Mouse (Mus musculus) MN1 (cell line): Measurements from ENCODE around the gene Prokr2.
"Not testable (repeated sequence)": the region's sequence is repeated elsewhere in the genome, so short reads cannot be mapped to it uniquely, and the experiment has no call there.

Experiments used
- DNase-seq: peaks from one replicate; pipeline ENCODE4 v3.0.0-alpha.2; 2016; ENCODE audit warnings: low spot score

The Prokr2 gene

DNA sequence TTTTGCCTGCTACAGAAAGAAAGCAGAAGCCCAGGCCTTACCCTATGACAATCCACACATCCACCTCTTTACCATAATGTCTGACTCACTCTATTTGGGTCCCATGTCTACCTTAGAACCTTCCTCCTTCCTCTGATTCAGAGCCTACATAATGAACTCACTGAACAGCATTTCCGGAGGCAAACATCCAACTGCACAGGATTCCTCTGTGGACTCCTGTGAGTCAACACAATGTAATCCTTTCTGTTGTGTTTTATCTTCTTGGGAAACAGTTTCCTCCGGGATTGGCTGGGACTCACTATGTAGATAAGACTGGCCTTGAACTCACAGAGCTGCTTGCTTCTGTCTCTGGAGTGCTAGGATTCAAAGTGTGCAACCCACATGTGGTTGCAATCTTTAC, 44.9 kb downstream of the Prokr2 start:
- no peak for DNase-seq

DNA sequence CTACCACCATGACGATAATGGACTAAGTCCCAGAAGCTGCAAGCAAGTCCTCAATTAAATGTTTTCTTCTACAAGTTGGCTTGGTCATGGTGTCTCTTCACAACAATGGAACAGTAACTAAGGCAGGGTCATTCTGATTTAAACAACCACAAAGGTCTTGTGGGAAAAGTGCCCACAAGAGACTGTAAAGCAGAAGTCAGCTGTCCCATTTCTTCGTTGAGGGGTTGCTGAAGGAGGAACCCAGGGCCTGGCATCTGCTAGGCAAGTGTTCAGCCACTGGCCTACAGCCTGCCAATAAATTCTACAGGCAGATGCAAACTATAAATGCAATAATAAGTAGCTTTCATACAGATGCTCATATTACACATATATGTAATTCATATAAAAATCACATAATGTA, 48.0 kb downstream of the Prokr2 start:
- DNase-seq = no peak

DNA sequence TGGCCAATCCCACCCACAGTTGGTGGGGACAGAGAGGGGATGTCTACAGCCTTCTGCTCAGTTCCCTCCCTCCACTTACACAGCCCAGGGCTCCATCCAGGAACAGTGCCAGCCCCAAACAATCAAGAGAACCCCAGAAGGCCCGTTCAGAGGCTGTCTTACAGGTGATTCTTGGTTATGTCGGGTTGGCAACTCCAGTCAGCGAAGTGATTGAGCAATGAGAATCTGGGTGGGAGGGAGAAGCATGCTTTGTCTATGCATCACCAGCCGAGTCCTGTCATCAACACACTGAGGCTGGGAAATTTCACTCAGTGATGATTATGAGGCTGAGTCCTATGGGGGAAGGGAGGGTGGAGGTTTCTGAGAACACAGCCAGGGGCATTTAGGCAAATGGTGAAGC, 61.7 kb downstream of the Prokr2 start:
- no peak for DNase-seq

DNA sequence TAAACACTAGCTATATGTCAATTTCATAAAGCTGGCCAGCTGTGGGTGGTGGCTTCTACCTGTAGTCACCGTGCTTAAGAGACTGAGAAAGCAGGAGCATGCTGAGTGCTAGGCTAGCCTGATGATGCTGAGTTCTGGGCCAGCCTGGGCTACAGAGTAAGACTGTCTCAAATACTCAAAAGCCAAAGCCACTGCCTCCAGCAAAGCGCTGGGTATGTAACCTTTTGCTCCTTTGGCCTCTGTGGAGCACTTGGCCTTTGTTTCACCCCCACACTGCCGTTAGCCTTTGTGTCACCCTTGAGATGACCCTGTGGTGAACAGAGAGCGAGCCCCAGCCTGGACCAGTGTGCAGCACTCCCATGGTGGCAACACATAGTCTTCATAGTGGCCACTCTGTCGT, 64.7 kb downstream of the Prokr2 start:
- no peak for DNase-seq

DNA sequence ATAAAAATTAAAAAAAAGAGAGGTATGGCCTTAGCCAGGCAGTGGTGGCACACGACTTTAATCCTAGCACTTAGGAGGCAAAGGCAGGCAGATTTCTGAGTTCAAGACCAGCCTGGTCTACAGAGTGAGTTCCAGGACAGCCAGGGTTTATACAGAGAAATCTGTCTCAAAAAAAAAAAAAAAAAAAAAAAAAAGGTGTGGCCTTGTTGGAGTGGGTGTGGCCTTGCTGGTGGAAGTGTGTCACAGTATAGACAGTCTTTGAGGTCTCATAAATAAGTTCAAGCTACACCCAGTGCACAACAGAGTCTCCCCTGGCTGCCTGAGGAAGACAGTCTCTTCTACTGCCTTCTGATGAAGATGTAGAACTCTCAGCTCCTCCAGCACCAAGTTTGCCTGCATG, 68.1 kb downstream of the Prokr2 start:
- DNase-seq = no peak

DNA sequence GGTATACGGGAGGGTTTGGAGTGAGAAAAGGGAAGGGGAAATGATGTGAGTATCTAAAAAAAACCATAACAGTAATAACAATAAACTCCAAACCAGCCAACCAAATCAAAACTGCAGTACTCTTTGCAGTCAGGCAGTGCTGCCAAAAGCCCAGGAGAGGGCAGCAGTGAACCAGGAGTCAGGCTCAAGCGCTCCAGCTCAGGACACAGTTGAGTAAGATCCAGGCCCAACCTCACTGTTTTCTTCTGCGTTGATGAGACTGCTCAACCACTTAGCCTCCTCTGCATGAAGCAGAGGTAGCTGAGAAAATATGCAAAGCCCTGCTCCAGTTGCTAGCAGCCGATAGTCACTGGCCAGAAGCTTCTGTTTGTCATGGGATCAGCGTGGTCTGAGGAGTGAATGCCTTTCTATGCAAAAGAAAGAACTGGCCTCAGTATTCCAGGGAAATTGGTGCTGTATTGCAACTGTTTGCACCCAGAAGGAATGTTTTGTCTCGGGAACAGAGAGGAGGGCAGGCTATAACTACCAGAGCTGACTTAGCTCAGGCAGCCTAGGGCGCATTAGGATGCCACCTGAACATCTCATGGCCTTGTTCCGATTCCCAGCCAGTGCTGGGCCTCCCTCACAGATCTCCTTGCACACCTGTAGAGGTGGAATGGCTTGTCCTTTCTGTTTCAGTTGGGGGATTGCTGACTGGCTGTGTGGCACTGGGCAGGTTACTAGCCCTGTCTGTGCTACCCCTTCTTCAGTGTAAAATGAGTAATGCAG, 69.0 kb downstream of the Prokr2 start:
- DNase-seq = peak; percentile 77

DNA sequence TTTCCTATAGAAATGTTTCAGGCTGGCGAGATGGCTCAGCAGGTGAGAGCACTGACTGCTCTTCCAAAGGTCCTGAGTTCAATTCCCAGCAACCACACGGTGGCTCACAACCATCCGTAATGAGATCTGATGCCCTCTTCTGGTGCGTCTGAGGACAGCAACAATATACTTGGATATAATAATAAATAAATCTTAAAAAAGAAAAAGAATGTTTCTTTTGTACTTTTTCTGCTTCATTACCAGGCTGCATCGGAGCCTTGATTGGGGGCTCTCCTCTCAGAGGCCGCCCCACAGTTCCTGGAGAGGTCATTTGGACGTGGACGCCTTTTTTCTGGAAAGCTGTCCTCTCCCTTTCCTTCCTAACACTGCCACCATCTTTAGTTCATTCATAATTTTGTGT, 71.2 kb downstream of the Prokr2 start:
- DNase-seq = not testable (repeated sequence)

DNA sequence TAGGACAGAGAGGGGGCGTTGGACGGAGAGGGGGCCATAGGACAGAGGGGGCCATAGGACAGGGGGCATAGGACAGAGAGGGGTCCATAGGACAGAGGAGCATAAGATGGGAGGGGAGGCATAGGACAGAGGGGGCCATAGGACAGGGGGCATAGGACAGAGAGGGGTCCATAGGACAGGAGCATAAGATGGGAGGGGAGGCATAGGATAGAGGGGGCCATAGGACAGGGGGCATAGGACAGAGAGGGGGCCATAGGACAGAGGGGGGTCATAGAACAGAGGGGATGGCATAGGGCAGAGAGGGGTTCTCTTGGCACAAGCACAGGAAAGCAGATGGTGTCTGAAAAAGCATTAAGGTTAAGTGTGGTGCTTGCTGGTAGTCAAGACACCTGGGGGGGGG, 71.7 kb downstream of the Prokr2 start:
- no peak for DNase-seq

DNA sequence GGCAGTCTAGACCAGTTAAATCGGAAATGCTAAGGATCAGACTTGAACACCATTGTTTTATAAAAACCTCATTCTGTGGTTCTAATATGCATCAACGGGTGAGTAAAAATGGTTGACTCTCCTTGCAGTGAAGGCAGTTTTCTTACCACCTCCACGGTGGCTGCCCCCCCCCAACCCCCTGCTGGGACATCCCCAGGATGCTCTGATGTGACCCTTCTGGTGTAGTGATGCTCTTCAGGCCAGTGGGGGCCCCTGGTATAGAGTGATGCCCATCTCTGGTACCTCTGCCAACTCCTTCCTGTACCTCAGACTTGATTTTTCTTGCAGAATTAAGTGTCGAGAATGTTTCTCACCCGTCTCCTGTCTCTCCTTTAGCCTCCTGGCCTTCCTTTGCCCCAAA, 72.6 kb downstream of the Prokr2 start:
- no peak for DNase-seq

DNA sequence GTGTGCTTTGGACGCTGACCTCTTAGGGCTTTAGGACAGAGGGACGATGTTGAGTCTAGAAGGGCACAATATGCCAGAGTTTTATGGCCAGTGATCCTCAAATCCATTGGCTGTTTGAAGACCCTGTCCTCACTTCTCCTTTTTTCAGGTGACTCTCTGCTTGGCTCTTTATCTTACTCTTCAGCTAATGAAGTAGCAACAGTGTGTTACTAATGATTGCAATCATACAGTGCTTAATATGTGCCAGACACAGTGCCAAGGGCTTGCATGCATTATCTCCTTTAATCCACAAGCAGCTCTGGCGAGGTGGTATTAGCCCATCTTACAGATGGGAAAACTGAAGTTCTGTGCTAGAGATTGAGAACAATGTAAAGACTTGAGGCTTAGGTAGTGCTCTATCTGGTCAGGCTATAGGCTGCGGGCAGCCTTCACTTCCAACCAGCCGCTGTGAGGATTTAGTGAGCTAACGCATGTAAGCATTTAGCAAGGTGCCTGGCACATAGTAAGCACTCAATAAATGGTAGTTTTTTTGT, 75.8 kb downstream of the Prokr2 start:
- DNase-seq = no peak

DNA sequence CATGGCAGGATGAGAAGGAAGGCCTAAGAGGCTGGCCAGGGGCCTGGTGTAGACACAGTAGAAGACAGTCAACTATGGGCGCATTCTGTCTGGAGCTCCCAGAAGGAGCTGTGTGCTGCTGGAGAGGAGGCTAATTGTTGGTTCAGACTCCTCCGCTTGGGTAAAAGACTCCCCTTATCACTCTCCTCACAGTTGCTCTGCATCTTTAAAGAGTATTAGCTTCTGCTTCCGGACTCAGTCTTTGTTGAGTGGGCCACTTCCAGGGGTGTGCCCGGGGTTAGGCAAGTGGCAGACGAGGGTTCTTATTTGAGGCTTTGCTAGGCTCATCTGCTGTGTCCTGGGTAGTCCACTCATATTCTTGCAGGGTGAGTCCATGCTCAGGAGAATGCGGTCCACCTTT, 76.4 kb downstream of the Prokr2 start:
- DNase-seq = no peak

DNA sequence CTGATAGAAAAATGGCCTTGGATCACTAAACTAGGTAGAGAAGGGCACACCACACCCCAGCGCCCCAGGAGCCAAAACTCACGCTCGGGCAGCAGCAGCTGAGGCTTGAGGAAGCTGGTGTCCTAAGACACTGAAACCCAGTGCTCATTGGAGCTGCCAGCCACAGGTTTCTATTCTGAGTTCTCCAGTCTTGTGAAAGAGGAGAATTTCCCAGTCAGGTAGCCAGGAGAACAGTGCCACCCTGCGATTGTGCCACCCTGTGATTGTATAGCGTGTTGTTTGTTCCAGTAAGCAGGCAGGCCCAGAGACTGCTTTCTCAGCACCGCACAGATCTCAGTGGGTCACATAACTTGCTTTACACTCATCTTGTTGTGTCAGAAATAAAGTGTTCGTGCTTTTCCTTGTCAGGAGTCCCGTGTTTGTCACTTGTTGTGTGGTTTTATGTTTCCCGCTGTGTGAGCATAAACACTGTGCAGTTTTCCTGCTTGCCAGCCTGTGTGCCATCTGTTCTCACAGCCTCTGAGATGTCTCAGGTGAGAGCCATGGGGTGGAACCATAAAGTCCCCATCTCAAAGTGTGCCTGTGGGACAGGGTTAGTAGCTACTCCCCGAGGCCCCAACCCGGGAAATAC, 77.9 kb downstream of the Prokr2 start:
- no peak for DNase-seq

DNA sequence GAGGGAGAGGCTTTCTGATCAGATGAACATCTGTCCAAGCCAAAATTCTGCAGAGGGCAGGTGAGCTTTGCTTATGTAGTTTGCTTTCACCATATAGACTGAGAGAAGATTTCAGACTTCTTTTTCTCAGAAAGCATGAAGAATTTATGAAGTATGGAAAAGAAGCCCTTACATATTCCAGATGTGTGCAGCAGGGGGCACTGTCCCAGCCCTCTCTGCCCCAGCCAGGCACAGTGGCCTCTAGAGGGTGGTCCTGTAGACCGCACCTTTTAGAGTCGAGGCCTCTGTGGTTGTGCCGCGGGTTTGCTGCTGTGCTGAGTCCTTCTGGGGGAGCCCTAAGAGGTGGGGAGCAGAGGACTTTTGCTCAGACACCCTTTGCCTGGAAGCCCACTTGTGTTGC, 79.3 kb downstream of the Prokr2 start:
- no peak for DNase-seq

DNA sequence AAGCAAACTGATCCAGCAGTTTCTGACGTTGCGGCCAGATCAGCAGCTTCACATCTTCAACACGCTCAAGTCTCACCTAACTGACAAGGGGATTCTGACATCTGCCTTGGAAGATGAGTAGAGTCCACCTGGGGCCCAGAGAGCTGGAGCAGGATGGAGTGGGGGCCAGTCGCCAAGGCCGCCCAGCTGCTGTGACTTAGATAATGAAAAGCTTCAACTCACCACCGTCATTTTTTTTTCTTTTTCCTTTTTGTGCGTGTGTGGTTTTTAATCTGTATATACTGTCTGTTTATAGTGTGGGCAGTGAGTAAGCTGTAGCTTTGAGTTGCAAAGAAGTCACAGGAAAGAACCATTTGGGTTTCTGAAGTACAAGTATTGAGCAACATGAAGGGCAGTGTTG, 80.1 kb downstream of the Prokr2 start:
- no peak for DNase-seq

DNA sequence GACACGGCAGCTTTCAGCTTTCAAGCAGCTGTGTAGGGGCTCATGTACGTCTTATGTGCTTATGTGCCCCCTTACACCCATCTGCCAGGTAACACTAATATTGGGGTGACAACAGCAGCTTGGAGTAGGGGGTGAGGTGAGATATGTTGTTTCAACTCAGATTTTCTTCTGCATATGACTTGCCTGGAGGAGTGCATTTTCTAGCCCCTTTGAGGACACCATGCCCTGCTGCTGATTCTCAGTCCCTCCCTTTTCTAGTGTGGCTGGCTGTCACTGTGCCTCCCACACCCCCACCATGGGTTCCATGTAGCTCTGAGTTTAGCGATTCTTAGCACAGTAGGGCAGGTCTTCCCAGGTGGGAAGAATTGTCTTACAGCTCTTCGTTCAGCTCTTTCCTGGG, 83.8 kb downstream of the Prokr2 start:
- DNase-seq = no peak

DNA sequence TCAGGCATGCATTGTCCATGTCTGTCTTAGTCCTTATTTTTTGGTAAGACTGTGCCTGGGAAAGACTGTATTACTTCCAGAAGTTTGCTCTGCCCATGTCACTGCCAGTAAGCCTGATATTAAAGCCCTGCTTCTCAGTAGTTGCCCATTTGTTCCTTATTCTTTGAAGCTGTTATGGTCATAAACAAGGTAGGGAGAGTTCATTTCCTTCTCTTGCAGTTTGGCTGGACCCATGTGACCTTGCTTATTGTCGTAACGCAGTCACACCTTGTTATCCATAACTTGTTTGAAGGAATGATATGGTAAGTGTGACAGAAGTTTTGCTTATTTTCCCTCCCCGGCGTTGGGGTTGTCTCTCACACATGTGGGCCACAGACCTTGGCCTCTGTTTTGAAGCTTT, 87.0 kb downstream of the Prokr2 start:
- no peak for DNase-seq

DNA sequence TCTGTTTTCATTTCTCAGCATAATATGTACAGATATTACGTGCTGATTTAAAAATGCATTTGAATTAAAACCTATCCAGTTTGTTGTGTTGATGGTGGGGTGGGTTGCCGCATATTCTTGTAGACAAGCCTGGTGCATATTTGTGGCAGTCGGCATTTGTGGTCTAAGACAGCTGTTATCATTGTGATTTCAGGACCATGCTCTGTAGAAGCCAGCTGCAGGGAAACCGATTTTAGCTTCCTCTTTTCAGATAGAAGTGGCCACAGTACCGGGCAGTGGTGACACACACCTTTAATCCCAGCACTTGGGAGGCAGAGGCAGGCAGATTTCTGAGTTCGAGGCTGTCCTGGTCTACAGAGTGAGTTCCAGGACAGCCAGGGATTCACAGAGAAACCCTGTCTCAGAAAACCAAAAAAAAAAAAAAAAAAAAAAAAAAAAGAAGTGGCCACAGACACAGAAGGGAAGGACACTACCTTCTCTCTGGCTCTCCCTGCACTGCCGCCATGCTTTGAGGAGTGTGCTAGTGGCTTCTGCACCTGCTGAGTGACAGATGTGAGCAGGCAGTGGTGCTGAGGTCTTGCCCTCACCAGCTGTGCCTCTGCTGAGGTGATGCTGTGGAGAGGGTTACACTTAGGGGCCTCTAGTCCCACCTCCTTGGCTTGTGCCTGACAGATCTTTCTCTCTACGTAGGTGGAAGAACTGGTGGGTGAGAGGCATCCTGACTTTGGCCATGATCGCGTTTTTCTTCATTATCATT, 91.4 kb downstream of the Prokr2 start:
- no peak for DNase-seq

DNA sequence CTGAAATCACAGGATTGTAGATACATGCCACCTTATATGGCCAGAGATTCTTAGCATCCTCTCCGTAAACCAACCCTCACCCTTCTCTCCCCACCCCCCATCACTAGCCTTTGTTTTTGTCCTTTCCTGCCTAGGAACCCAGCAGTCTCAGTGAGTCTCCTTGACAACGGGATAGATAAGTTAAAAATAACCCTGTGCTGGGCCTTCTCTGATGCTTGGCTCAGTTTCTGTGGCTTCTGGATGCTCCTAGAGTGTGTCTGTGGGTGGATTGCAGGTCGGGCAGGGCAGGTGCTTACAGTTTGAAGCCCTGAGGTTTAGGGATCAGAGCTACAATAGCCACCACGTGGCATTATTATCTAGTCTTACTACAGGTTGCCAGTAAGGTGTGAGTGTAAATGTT, 93.2 kb downstream of the Prokr2 start:
- DNase-seq = peak; percentile 54

DNA sequence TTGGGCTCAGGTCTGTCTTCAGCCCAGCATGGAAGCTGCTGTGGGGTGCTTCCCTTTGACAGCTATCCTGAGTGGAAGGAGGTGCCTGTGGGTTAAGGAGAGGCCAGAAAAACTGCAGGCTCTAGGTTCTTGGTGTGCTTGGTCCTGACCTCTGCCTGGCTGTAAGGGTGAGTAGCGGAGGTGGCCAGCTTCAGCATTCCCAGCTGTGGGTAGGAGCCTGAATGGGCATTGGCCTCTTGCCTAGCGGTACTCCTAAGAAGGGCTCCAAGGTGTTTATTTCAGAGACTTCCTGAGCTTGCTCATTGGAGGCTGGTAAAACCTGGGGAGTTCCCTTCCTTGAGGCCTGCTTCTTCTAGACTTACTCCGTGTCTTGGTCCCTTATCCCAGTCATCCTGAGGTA, 94.0 kb downstream of the Prokr2 start:
- DNase-seq = no peak

DNA sequence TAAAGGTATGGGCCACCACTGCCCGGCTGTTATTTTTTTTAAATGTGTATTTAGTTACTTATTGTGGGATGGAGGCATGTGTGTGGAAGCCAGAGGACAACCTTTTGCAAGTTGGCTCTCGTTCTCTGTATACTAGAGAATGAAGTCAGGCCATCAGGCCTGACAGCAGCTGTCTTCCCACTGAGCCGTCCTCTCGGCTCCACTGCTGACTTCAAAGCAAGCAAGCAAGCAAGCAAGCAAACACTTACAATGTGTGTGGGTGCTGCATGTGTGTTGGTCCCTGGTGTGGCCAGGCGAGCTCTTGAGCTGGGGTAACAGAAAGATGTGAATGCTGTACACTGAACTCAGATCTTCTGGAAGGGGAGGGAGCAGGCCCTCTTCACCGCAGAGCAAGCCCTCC, 94.4 kb downstream of the Prokr2 start:
- DNase-seq = no peak

DNA sequence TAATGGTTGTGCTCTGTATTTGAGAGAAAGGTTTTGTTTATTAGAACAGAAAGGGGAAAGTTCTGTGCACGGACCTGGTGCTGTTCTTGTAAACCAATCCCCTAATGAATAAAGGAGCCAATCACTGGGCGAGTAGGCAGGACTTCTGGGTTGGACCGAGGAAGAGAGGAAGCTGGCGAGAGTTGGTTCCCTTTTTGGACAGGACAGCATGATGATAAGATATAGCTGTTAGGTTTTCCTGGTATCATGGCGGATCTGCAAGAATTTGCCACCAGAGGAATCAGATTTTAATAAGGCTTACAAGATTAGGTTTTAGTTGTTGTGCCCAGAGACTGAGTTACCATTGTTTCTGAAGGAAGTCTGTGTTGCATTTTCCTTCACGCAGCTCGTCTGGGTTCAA, 96.0 kb downstream of the Prokr2 start:
- DNase-seq = not testable (repeated sequence)
